Mouse (Mus musculus) heart, embryonic 11.5 days (tissue): ENCODE data around the gene Smoc2. TPM values are rescaled to one million over a fixed set of nuclear protein-coding genes. Genes with fewer than 3 reads are reported as not detected.

Source experiments
- ATAC-seq: fragments of 200-750 bp; cut with Nextera tagmentation; replicated peaks from 2 replicates; pipeline ENCODE4 v1.8.0; 2017; ENCODE audit warnings: moderate library complexity; ENCODE audit not compliant: insufficient number of reproducible peaks, low FRiP score, low TSS enrichment
- H3K27ac ChIP-seq: fragments of 300-500 bp; sonication (generic); 2 replicates; pipeline ENCODE4 v1.5.1; 2014; ENCODE audit warnings: mild to moderate bottlenecking, low read depth, low read length
- H3K27me3 ChIP-seq: fragments of 300-500 bp; sonication (generic); 2 replicates; pipeline ENCODE4 v1.6.1; 2014; ENCODE audit warnings: mild to moderate bottlenecking, low read length, mixed read lengths; ENCODE audit not compliant: control insufficient read depth, insufficient read depth
- H3K36me3 ChIP-seq: fragments of 300-500 bp; sonication (generic); 2 replicates; pipeline ENCODE4 v1.6.1; 2014; ENCODE audit warnings: mild to moderate bottlenecking, low read length, moderate library complexity, mixed read lengths; ENCODE audit not compliant: control insufficient read depth, insufficient read depth
- H3K4me1 ChIP-seq: fragments of 300-500 bp; sonication (generic); 2 replicates; pipeline ENCODE4 v1.6.1; 2014; ENCODE audit warnings: low read length; ENCODE audit not compliant: control insufficient read depth, insufficient read depth
- H3K4me2 ChIP-seq: fragments of 300-500 bp; sonication (generic); 2 replicates; pipeline ENCODE4 v1.6.1; 2014; ENCODE audit warnings: mild to moderate bottlenecking, moderate library complexity
- H3K4me3 ChIP-seq: fragments of 300-500 bp; sonication (generic); 2 replicates; pipeline ENCODE4 v1.5.1; 2014; ENCODE audit warnings: low read depth, low read length
- H3K9ac ChIP-seq: fragments of 300-500 bp; sonication (generic); 2 replicates; pipeline ENCODE4 v1.6.1; 2014; ENCODE audit warnings: mild to moderate bottlenecking, low read depth, low read length, moderate library complexity
- H3K9me3 ChIP-seq: fragments of 300-500 bp; sonication (generic); replicated peaks from 2 replicates; pipeline ENCODE4 v1.6.1; 2016; ENCODE audit warnings: low read length; ENCODE audit not compliant: control insufficient read depth
- WGBS: fragments of 180-500 bp; shearing (Covaris S2); extraction: QIAGEN DNeasy Blood & Tissue Kit; methylation state at CpG from one replicate; pipeline ENCODE4 v1.1.7; 2014; ENCODE audit not compliant: insufficient replicate concordance; 5-methylcytosine and 5-hydroxymethylcytosine counted together
- polyA plus RNA-seq: library from polyadenylated mRNA; unstranded; fragments of >200 nt; fragmentation: Nextera tagmentation; extraction: Ambion mirVana; gene quantifications from 2 replicates; pipeline ENCODE4 v1.2.1, GENCODE M21; 2014

The Smoc2 gene
- polyA plus RNA-seq, 1 experiment from 2014 or later, result 22.7 TPM

DNA sequence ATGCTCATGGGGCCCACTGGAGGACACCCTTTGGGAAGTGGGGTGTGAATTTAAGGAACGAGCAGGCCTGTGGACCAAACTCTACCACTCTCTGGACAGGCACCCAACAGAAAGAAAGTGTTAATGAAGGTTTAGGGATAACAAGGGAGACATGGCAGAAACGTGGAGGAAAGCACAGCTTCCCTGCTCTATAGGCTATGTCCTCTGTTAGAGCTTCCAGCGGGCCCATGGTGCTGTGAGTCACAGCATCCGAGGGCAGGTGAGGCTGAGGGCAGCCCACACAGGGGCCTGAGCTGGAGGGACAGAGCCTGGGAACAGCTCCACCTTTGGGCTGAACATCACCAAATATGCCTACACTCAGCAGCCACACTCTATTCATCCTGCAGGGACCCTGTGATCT lies 66.2 kb downstream of the Smoc2 start:
- Histone ChIP-seq H3K9ac (no peak overlapping the region), H3K9me3 (no peaks in the 10 kb centered on the region), H3K27ac (no peak overlapping the region), H3K27me3 (peaks cover 35% of the 10 kb centered on the region), H3K4me1 (no peaks in the 10 kb centered on the region), H3K36me3 (no peaks in the 10 kb centered on the region), H3K4me3 (no peak overlapping the region), H3K4me2 (no peak overlapping the region)
- ATAC-seq, result no peak
- WGBS, result 68% methylated on average over 4 of the region's 4 CpGs

GRCm38 (mm10) chr17:14346891-14347290 lies 67.6 kb downstream of the Smoc2 start:
- H3K36me3 ChIP-seq, result no peaks in the 10 kb centered on the region
- no peak overlapping the region for H3K27ac ChIP-seq
- H3K9me3 ChIP-seq, result no peaks in the 10 kb centered on the region
- no peak overlapping the region for H3K4me3 ChIP-seq
- H3K9ac ChIP-seq, result no peak overlapping the region
- ATAC-seq, result no peak
- no peak overlapping the region for H3K4me2 ChIP-seq
- 75% methylated on average over 3 of the region's 3 CpGs for WGBS
- no peaks in the 10 kb centered on the region for H3K4me1 ChIP-seq
- H3K27me3 ChIP-seq, result peaks cover 27% of the 10 kb centered on the region

DNA sequence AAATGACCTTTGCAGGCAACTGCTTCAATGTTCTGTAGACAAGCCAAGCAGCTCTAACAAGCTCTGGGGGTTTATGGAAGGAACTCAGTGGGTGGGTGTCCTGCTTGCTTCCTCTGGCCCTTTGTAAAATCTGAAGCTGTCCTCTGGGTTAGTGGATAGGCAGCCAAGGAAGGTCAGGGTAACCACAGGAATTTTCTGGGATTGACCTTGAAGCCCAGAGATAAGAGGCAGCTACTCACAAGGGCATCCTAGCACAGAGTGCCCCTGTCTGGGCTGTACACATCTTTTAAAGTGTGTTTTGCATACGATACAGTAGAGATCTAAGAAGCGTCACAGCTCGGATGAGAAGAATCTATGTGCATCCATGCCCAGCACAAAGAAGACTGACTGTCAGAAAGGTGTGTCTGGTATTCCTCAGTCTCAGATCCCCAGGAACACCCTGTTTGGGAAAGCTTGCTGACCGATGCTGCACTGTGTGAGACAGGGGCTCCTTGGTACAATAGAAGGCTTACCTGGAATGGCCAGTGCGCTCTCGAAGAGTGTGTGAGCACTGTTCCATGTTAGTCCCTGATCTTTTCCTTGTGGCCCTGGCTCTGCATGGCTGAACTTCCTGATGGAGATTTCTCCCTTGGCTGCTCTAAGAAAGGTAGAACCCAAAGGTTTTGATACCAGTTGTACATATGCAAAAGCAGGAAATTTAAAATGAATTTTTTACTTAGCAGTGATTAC lies 69.9 kb downstream of the Smoc2 start:
- no peak overlapping the region for H3K4me3 ChIP-seq
- H3K4me1 ChIP-seq, result no peaks in the 10 kb centered on the region
- H3K27me3 ChIP-seq, result peaks cover 19% of the 10 kb centered on the region
- no peak overlapping the region for H3K27ac ChIP-seq
- no peak overlapping the region for H3K9ac ChIP-seq
- H3K9me3 ChIP-seq, result peaks cover 4% of the 10 kb centered on the region; the same call in 1 of the 2 replicates
- no peak for ATAC-seq
- no peaks in the 10 kb centered on the region for H3K36me3 ChIP-seq
- WGBS, result 73% methylated on average over 6 of the region's 6 CpGs
- H3K4me2 ChIP-seq, result no peak overlapping the region

- no peak for ATAC-seq
- Histone ChIP-seq H3K27me3 (no peaks in the 10 kb centered on the region), H3K4me1 (no peaks in the 10 kb centered on the region), H3K4me3 (no peak overlapping the region), H3K4me2 (no peak overlapping the region), H3K9ac (no peak overlapping the region), H3K9me3 (peaks cover 4% of the 10 kb centered on the region; the same call in 1 of the 2 replicates), H3K36me3 (no peaks in the 10 kb centered on the region), H3K27ac (no peak overlapping the region)
- WGBS, result 50% methylated on average over 10 of the region's 10 CpGs
These were observed 74.1 kb downstream of the Smoc2 start for GRCm38 (mm10) chr17:14353219-14354079.

DNA sequence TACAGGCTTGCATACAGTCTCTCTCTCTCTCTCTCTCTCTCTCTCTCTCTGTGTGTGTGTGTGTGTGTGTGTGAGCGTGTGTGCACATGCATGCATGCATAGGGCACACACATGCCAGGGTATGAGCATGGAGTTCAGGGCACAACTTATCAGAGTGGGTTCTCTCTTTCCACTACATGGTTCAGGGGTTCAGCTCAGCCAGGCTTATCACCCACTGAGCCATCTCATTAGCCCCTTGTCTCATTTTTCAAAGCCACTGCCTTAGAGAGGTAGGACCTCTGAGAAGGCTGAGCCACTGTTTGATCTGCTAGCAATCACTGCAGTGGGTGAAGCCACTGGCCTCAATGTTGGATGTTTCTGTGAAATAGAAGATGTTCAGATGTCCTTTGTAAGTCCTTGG lies 82.2 kb downstream of the Smoc2 start:
- H3K9me3 ChIP-seq, result no peaks in the 10 kb centered on the region
- H3K4me2 ChIP-seq, result no peak overlapping the region
- peaks cover 21% of the 10 kb centered on the region for H3K27me3 ChIP-seq
- WGBS, result 63% methylated on average over 1 of the region's 1 CpGs
- H3K4me3 ChIP-seq, result no peak overlapping the region
- H3K36me3 ChIP-seq, result no peaks in the 10 kb centered on the region
- no peak overlapping the region for H3K9ac ChIP-seq
- H3K4me1 ChIP-seq, result no peaks in the 10 kb centered on the region
- H3K27ac ChIP-seq, result no peak overlapping the region
- ATAC-seq, result no peak

DNA sequence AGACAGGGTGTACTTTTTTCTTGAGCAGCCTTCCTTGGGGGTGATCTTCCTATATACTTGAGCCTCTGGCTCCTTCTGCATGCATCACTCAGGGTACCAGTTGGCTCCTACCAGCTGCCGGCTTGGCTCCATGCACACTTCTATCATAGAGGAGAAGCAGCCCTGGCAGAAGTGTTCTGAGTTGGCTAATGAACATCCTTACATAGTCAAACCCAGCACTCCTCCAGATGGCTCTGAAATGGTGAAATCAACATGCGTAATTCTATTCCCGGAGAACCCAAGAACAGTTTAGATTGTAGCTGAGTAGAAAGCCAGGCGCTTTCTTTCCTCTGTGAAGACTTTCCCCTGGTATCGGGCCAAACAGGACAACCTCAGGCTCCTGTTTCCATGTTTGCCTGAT lies 91.2 kb downstream of the Smoc2 start:
- Histone ChIP-seq H3K27me3 (peaks cover 72% of the 10 kb centered on the region), H3K9ac (no peak overlapping the region), H3K9me3 (no peaks in the 10 kb centered on the region), H3K27ac (no peak overlapping the region), H3K4me3 (no peak overlapping the region), H3K4me2 (no peak overlapping the region), H3K4me1 (no peaks in the 10 kb centered on the region), H3K36me3 (no peaks in the 10 kb centered on the region)
- 83% methylated on average over 5 of the region's 5 CpGs for WGBS
- no peak for ATAC-seq

GRCm38 (mm10) chr17:14371606-14372005 lies 92.3 kb downstream of the Smoc2 start:
- no peak for ATAC-seq
- 69% methylated on average over 6 of the region's 6 CpGs for WGBS
- Histone ChIP-seq H3K4me1 (no peaks in the 10 kb centered on the region), H3K9ac (no peak overlapping the region), H3K36me3 (no peaks in the 10 kb centered on the region), H3K9me3 (no peaks in the 10 kb centered on the region), H3K27ac (no peak overlapping the region), H3K27me3 (peaks cover 76% of the 10 kb centered on the region), H3K4me3 (no peak overlapping the region), H3K4me2 (no peak overlapping the region)

GRCm38 (mm10) chr17:14372324-14373145 lies 93.2 kb downstream of the Smoc2 start:
- 77% methylated on average over 25 of the region's 25 CpGs for WGBS
- H3K27me3 ChIP-seq, result peaks cover 86% of the 10 kb centered on the region

More at GRCm38 (mm10) chr17:14372324-14373145, 93.2 kb downstream of the Smoc2 start:
- no peak overlapping the region for H3K4me3 ChIP-seq
- no peak for ATAC-seq
- H3K27ac ChIP-seq, result no peak overlapping the region
- no peak overlapping the region for H3K4me2 ChIP-seq
- no peak overlapping the region for H3K9ac ChIP-seq
- no peaks in the 10 kb centered on the region for H3K9me3 ChIP-seq
- no peaks in the 10 kb centered on the region for H3K4me1 ChIP-seq
- no peaks in the 10 kb centered on the region for H3K36me3 ChIP-seq
